In genomic region chr3:105521178-105521631, GRCm38 (mm10) we compare ENCODE assay signal across 8 mouse cellular contexts.
DNase-seq lines count a peak whose midpoint lies in the region; ATAC-seq lines count a peak whose summit lies in the region.

No protein-coding gene starts in this region.

- peak; percentile 53 for DNase-seq in gastrocnemius, adult 18-20 months (ENCODE audit: low spot score)
- no peak for DNase-seq in gastrocnemius, postnatal 4 days (ENCODE audit: low spot score in 2 of 2)
- peak; percentile 22 for DNase-seq in gastrocnemius, postnatal 25 days
- peak; percentile 82 to 86 for DNase-seq in layer of hippocampus, adult 8-10 months (ENCODE audit: low spot score in 2 of 2)
- DNase-seq in midbrain, embryonic 14.5 days = peak; percentile 63
- DNase-seq in embryo, embryonic 9.5 days (ENCODE audit: extremely low spot score) = no peak

- H3K4me2 ChIP-seq in midbrain, embryonic 14.5 days (ENCODE audit: low read length) = no peak overlapping the region
- H3K4me2 ChIP-seq in kidney, embryonic 14.5 days (replicated peaks; ENCODE audit: low read depth, low read length) = no peak overlapping the region

- 71% methylated on average over 12 of the region's 12 CpGs for WGBS in midbrain, embryonic 14.5 days
- 77% methylated on average over 12 of the region's 12 CpGs for whole genome bisulfite sequencing in kidney, embryonic 14.5 days

- H3K4me3 ChIP-seq in midbrain, embryonic 14.5 days (replicated peaks; ENCODE audit: low read depth, low read length) = no peak overlapping the region
- H3K4me3 ChIP-seq in kidney, embryonic 14.5 days (ENCODE audit: low read length) = no peak overlapping the region

- H3K4me1 ChIP-seq in midbrain, embryonic 14.5 days (ENCODE audit: control insufficient read depth, insufficient read depth, low read length) = peaks cover 8% of the 10 kb centered on the region; the same call in 1 of the 2 replicates
- no peaks in the 10 kb centered on the region for H3K4me1 ChIP-seq in kidney, embryonic 14.5 days (ENCODE audit: control insufficient read depth, insufficient read depth, low read length)

- no peak overlapping the region for H3K9ac ChIP-seq in midbrain, embryonic 14.5 days (replicated peaks; ENCODE audit: low read length)
- H3K9ac ChIP-seq in kidney, embryonic 14.5 days (ENCODE audit: low read depth, low read length) = no peak overlapping the region

- peak; percentile 95 for ATAC-seq in cerebellum, adult (ENCODE audit: insufficient number of reproducible peaks, low FRiP score, low TSS enrichment)
- ATAC-seq in midbrain, embryonic 14.5 days (ENCODE audit: low FRiP score, low TSS enrichment) = no peak
- no peak for ATAC-seq in kidney, embryonic 14.5 days (ENCODE audit: low FRiP score, low TSS enrichment)

- H3K36me3 ChIP-seq in midbrain, embryonic 14.5 days (ENCODE audit: control insufficient read depth, insufficient read depth, low read length) = no peaks in the 10 kb centered on the region
- H3K36me3 ChIP-seq in kidney, embryonic 14.5 days (ENCODE audit: control insufficient read depth, insufficient read depth, low read length) = no peaks in the 10 kb centered on the region

- H3K27ac ChIP-seq in midbrain, embryonic 14.5 days (replicated peaks; ENCODE audit: low read depth, low read length) = peak overlapping the region; percentile 38; the same call in 1 of the 2 replicates
- no peak overlapping the region for H3K27ac ChIP-seq in kidney, embryonic 14.5 days (ENCODE audit: low read depth, low read length)

- no peaks in the 10 kb centered on the region for H3K27me3 ChIP-seq in midbrain, embryonic 14.5 days (ENCODE audit: control insufficient read depth, insufficient read depth, low read length)
- H3K27me3 ChIP-seq in kidney, embryonic 14.5 days (ENCODE audit: control insufficient read depth, insufficient read depth, low read length) = no peaks in the 10 kb centered on the region

- H3K9me3 ChIP-seq in midbrain, embryonic 14.5 days (ENCODE audit: control insufficient read depth, low read length) = no peaks in the 10 kb centered on the region
- H3K9me3 ChIP-seq in kidney, embryonic 14.5 days (ENCODE audit: control insufficient read depth, low read length) = no peaks in the 10 kb centered on the region

Comparison
In these comparisons a context has a peak if more than half of its experiments do, and no peak if none do; other contexts are left out.
1. DNase-seq: peak in gastrocnemius, adult 18-20 months (single experiment), gastrocnemius, postnatal 25 days (single experiment), layer of hippocampus, adult 8-10 months (2 of 2) and midbrain, embryonic 14.5 days (single experiment); none in gastrocnemius, postnatal 4 days (0 of 2) and embryo, embryonic 9.5 days (single experiment).